Mouse (Mus musculus) spleen, adult 2 months (tissue): Measurements from ENCODE around the gene Stim1. TPM values are rescaled to one million over a fixed set of nuclear protein-coding genes. Genes with fewer than 3 reads are reported as not detected.
A peak's percentile ranks its signal among the peaks of the same experiment; 100 is the strongest.
"Not testable (repeated sequence)": the region's sequence is repeated elsewhere in the genome, so short reads cannot be mapped to it uniquely, and the experiment has no call there.

ENCODE experiments used
- DNase-seq, 2 experiments: peaks; one replicate each; pipeline versions ENCODE4 v3.0.0 to v3.0.0-alpha.2; 2012 to 2021; ENCODE audit warnings: low spot score in 2 of 2, low read depth in 1 of 2
- H3K27ac ChIP-seq: fragments of 200-500 bp; 2 replicates; pipeline ENCODE4 v1.5.1; 2012; ENCODE audit warnings: low read length, inconsistent platforms; ENCODE audit not compliant: insufficient read depth
- H3K27me3 ChIP-seq: fragments of 200-500 bp; 2 replicates; pipeline ENCODE4 v1.6.1; 2012; ENCODE audit warnings: mild to moderate bottlenecking, moderate library complexity, low read length, inconsistent platforms; ENCODE audit not compliant: control insufficient read depth, insufficient read depth
- H3K36me3 ChIP-seq: fragments of 200-500 bp; 2 replicates; pipeline ENCODE4 v1.6.1; 2012; ENCODE audit warnings: mild to moderate bottlenecking, low read length, inconsistent platforms; ENCODE audit not compliant: control insufficient read depth, insufficient read depth
- H3K4me1 ChIP-seq: fragments of 200-500 bp; 2 replicates; pipeline ENCODE4 v1.6.1; 2011; ENCODE audit warnings: inconsistent platforms; ENCODE audit not compliant: control insufficient read depth, insufficient read depth, insufficient read length
- H3K4me3 ChIP-seq: fragments of 200-500 bp; 2 replicates; pipeline ENCODE4 v1.5.1; 2011; ENCODE audit warnings: mild to moderate bottlenecking, inconsistent platforms; ENCODE audit not compliant: insufficient read depth, insufficient read length; ENCODE audit errors: extremely low read depth
- CTCF ChIP-seq: fragments of 200-500 bp; IDR thresholded peaks from 2 replicates; pipeline ENCODE4 v1.5.1; 2011; ENCODE audit warnings: mild to moderate bottlenecking, inconsistent platforms; ENCODE audit not compliant: insufficient read depth, insufficient read length, insufficient replicate concordance; ENCODE audit errors: extremely low read depth
- POLR2A ChIP-seq: fragments of 200-500 bp; IDR thresholded peaks from 2 replicates; pipeline ENCODE4 v1.6.1; 2011; ENCODE audit warnings: low read depth, low read length, inconsistent platforms
- WGBS: fragments of 180-500 bp; shearing (Covaris S2); methylation state at CpG from one replicate; pipeline ENCODE4 v1.1.7; 2018; 5-methylcytosine and 5-hydroxymethylcytosine counted together
- polyA plus RNA-seq: library from polyadenylated mRNA; depleted of rRNA; stranded (reverse); fragments of >200 nt; gene quantifications from 2 replicates; pipeline ENCODE4 v1.2.3, GENCODE M21; 2012

Gene Stim1
- polyA plus RNA-seq, 1 experiment = 49.3 TPM

DNA sequence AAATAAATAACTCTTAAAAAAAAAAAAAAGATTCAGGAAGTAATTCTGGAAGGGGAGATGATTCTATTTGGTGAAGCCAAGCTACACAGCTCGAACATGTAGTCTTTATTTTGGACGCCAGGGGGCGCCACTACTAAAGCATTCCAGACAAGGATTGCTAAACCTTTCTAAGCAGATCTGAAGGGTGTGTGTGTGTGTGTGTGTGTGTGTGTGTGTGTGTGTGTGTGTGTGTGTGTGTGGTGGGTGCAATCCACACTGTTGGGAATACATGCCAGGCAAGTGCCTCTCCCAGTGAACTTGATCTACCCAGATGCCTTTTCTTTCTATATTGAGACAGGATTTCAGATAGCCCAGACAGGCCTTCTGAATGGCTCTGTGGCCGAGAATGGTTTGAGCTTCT is 9.4 kb upstream of the Stim1 start:
- H3K36me3 ChIP-seq = no peaks in the 10 kb centered on the region
- WGBS = 23% methylated on average over 4 of the region's 4 CpGs
- H3K27me3 ChIP-seq = no peaks in the 10 kb centered on the region; the same call in 1 of the 2 replicates
- H3K4me3 ChIP-seq = no peak overlapping the region
- DNase-seq = peak; percentile 57 to 79
- H3K4me1 ChIP-seq = no peaks in the 10 kb centered on the region
- H3K27ac ChIP-seq = no peak overlapping the region
- TF ChIP-seq CTCF = peak; percentile 38; the same call in 1 of the 2 replicates
- no peak for TF ChIP-seq POLR2A

DNA sequence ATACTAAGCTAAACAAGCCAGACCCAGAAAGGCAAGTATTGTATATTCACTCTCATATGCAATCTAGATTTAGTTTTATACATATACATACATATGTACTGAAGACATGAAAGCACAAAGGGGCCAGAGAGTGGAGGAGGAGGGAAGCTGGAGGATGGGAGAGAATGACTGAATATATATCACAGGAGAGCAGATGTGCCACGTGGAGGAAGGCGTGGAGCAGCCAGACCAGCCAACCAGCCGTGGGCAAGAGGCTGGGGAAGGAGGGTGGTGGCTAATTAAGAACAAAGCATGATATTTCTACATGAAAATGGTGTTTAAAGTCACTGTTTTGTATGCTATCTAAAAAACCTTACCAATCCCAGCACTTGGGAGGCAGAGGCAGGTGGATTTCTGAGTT is 8.9 kb upstream of the Stim1 start:
- H3K4me1 ChIP-seq = no peaks in the 10 kb centered on the region
- H3K4me3 ChIP-seq = no peak overlapping the region
- H3K27me3 ChIP-seq = no peaks in the 10 kb centered on the region; the same call in 1 of the 2 replicates
- H3K27ac ChIP-seq = no peak overlapping the region
- WGBS = 66% methylated on average over 3 of the region's 3 CpGs
- no peak for DNase-seq
- TF ChIP-seq POLR2A (no peak), CTCF (no peak)
- H3K36me3 ChIP-seq = no peaks in the 10 kb centered on the region

DNA sequence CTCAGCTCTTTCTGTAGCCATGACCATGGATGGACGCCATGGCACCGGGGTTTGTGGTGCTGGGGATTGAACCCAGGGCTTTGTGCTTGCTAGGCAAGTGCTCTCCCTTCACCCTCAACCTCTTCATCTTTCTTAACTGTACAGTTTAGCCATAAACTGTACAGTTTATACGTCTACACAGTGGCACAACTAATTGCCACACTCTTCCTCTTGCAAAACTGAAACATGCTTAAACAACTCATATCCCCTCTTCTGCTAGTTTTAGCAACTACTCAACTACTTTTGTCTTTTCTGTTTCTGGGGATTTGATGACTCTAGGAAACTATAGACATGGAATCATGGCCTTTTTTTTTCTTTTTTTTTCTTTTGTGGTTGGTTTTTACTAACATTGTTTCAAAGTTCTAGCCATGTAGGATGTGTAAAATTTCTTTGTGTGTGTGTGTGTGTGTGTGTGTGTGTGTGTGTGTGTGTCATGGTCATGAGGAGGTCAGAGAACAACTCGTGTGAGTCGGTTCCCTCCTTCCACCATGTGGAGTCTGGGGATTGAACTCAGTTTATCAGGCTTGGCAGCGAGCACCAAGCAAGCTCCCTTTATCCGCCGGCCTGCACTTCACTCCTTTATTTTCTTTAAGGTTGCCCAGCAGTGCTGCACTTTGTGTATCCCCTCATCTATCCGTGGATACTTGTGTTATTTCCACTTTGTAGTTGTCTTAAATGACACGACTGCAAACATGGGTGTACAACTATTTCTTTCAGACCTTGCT is 7.7 kb upstream of the Stim1 start:
- Histone ChIP-seq H3K36me3 (no peaks in the 10 kb centered on the region), H3K27ac (no peak overlapping the region), H3K27me3 (no peaks in the 10 kb centered on the region; the same call in 1 of the 2 replicates), H3K4me1 (no peaks in the 10 kb centered on the region), H3K4me3 (no peak overlapping the region)
- WGBS = 86% methylated on average over 10 of the region's 10 CpGs
- DNase-seq = no peak
- TF ChIP-seq CTCF = no peak
- TF ChIP-seq POLR2A = no peak

DNA sequence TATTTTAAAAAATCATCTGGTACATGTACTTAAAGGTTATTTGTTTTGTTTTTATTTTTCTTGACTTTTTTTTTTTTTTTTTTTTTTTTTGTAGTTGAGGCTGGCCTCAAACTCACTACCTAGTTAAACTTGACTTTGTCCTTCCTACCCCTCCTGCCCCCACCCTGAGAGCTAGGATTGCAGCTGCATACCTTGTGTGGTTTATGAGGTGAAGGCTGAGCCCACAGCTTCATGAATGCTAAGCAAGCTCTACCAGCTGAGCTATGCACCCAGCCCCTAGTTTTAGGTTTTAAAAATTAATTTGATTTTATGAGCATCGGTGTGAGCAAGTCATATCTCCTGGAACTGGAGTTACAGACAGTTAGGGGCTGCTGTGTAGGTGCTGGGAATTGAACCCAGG is 7.1 kb upstream of the Stim1 start:
- Histone ChIP-seq H3K4me1 (no peaks in the 10 kb centered on the region), H3K27me3 (no peaks in the 10 kb centered on the region; the same call in 1 of the 2 replicates), H3K4me3 (no peak overlapping the region), H3K36me3 (no peaks in the 10 kb centered on the region), H3K27ac (no peak overlapping the region)
- WGBS = 71% methylated on average over 1 of the region's 1 CpGs
- TF ChIP-seq POLR2A (no peak), CTCF (no peak)
- DNase-seq = no peak

DNA sequence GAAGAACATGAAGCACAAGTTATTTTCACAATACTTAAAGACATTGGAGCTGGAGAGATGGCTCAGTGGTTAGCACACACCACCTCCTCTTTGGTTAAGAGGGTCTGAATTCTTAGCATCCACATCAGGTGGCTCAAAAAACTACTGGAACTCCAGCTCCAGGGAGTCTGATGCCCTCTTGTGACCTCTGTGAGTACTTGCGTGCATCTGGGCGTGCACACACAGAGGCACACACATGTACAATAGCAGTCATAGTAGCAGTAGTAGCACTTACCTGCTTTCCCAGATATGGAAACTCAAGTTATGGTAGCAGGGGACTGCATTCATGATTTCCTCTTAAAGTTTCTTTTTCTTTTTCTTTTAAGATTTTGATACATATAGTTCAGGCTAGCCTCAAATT is 4.6 kb upstream of the Stim1 start:
- H3K27me3 ChIP-seq = no peaks in the 10 kb centered on the region; the same call in 1 of the 2 replicates
- H3K4me3 ChIP-seq = no peak overlapping the region
- no peaks in the 10 kb centered on the region for H3K36me3 ChIP-seq
- DNase-seq = no peak
- peaks cover 4% of the 10 kb centered on the region for H3K4me1 ChIP-seq
- WGBS = 97% methylated on average over 2 of the region's 2 CpGs
- no peak for TF ChIP-seq CTCF
- no peak for TF ChIP-seq POLR2A
- H3K27ac ChIP-seq = no peak overlapping the region

DNA sequence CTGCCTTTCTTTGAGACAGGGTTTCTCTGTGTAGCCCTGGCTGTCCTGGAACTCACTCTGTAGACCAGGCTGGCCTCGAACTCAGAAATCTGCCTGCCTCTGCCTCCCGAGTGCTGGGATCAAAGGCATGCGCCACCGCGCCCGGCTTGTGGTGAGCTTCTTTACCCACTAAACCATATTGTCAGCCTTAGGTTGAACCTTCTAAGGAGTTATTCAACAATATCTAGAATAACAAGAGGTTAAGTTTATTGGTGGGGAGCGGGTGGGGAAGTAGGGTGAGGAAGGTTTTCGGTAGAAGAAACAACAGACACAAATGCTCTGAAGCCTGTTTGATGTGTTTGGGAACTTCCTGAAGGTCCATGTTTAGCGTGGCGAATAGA is 1.6 kb upstream of the Stim1 start:
- DNase-seq, H3K36me3 ChIP-seq, H3K27me3 ChIP-seq, H3K4me1 ChIP-seq: not testable (repeated sequence)
- WGBS = 63% methylated on average over 10 of the region's 10 CpGs
- peak overlapping the region; percentile 98 for H3K27ac ChIP-seq
- H3K4me3 ChIP-seq = peak overlapping the region; percentile 95; the same call in 1 of the 2 replicates

DNA sequence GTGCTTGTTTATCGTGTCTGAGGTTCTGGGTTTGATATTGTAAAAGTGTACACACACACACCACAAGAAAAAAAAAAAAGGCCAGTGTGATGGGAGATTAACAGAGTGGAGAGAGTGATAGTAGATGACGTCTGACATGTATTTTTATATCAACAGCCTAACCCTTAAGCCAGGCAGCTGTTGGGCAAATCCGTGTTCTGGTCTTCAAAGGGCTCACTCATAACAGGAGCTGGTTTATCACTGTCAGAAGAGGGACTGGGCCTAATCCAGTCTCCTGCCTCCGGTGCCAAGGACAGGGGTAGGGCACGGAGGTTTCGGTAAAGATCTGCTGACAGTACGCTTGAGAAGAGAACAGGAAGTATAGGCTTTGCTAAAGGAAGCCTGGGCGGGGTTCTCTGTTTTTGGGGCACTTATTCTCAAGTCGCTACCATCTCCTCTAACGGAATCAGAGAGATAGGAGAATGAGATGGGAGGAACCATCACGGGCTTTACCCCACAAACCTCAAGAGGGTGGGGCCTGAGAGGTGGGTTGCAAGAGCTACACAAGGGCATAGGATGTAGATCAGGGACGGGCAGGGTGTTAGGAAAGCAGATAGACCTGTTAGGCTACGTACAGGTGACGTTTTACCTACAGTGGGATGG is 1.1 kb upstream of the Stim1 start:
- Histone ChIP-seq H3K27ac (peak overlapping the region; percentile 98), H3K27me3 (no peaks in the 10 kb centered on the region), H3K4me1 (peaks cover 7% of the 10 kb centered on the region), H3K4me3 (peak overlapping the region; percentile 95), H3K36me3 (no peaks in the 10 kb centered on the region)
- 5% methylated on average over 14 of the region's 14 CpGs for WGBS
- peak; percentile 76 to 91 for DNase-seq
- TF ChIP-seq POLR2A (peak; percentile 36), CTCF (no peak)
